ENCODE assay signal across 16 mouse cellular contexts in genomic region chr5:106455106-106455920, GRCm38 (mm10). TPM values are rescaled to one million over a fixed set of nuclear protein-coding genes. Genes with fewer than 3 reads are reported as not detected.
A peak's percentile ranks its signal among the peaks of the same experiment; 100 is the strongest.
DNase-seq lines count a peak whose midpoint lies in the region; ATAC-seq and TF ChIP-seq lines count a peak whose summit lies in the region.
"Had no signal": no experiment of that assay in that cellular context is flagged by ENCODE, and none has a peak within 500 bp of the region (broad histone marks: within the 10 kb centered on the region; RNA-seq: fewer than 3 reads in every experiment).

No protein-coding gene starts in this region.

- H3K4me2 ChIP-seq in hindbrain, embryonic 14.5 days (replicated peaks), result peak overlapping the region; percentile 11; the same call in 1 of the 2 replicates
- H3K4me2 ChIP-seq in midbrain, postnatal 0 days (ENCODE audit: low read depth, low read length, poor library complexity, severe bottlenecking), result peak overlapping the region; percentile 45

- no peak overlapping the region for H3K9ac ChIP-seq in hindbrain, embryonic 14.5 days
- H3K9ac ChIP-seq in midbrain, postnatal 0 days (replicated peaks; ENCODE audit: low read length, poor library complexity, severe bottlenecking), result no peak overlapping the region; the same call in 1 of the 2 replicates

- H3K4me3 ChIP-seq in cerebellum, adult 2 months (replicated peaks; ENCODE audit: insufficient read depth, low read depth, low read length), result peak overlapping the region; percentile 89
- H3K4me3 ChIP-seq in hindbrain, embryonic 14.5 days (replicated peaks; ENCODE audit: low read length), result peak overlapping the region; percentile 14
- H3K4me3 ChIP-seq in midbrain, postnatal 0 days (ENCODE audit: low read depth, low read length), result peak overlapping the region; percentile 25
- H3K4me3 ChIP-seq in layer of hippocampus, adult 2 months, result no peak overlapping the region
- H3K4me3 ChIP-seq: heart, adult 2 months had no signal

- TF ChIP-seq POLR2A in cerebellum, adult 2 months (IDR thresholded peaks at IDR 0.05; ENCODE audit: borderline replicate concordance, insufficient read depth, low read length), result no peak

- H3K36me3 ChIP-seq in hindbrain, embryonic 14.5 days (replicated peaks; ENCODE audit: control insufficient read depth, insufficient read depth), result no peaks in the 10 kb centered on the region
- no peaks in the 10 kb centered on the region for H3K36me3 ChIP-seq in midbrain, postnatal 0 days (ENCODE audit: insufficient read depth, low read length)

- no peak for TF ChIP-seq CTCF in cerebellum, adult 2 months (IDR thresholded peaks at IDR 0.05; ENCODE audit: borderline replicate concordance, insufficient read depth, low read depth, low read length)
- TF ChIP-seq CTCF in midbrain, postnatal 0 days (IDR thresholded peaks at IDR 0.05), result no peak
- TF ChIP-seq CTCF in layer of hippocampus, adult 2 months (conservative IDR thresholded peaks at IDR 0.05), result no peak

- H3K27me3 ChIP-seq in cerebellum, adult 2 months (ENCODE audit: control insufficient read depth, insufficient read depth, low read length), result no peaks in the 10 kb centered on the region
- peaks cover 87% of the 10 kb centered on the region for H3K27me3 ChIP-seq in hindbrain, embryonic 14.5 days (ENCODE audit: control insufficient read depth, insufficient read depth, low read length)
- peaks cover 27% of the 10 kb centered on the region for H3K27me3 ChIP-seq in midbrain, postnatal 0 days (ENCODE audit: insufficient read depth, low read length)

- H3K9me3 ChIP-seq in hindbrain, embryonic 14.5 days (ENCODE audit: control insufficient read depth, low read length), result no peaks in the 10 kb centered on the region
- H3K9me3 ChIP-seq in midbrain, postnatal 0 days (ENCODE audit: low read length), result no peaks in the 10 kb centered on the region

- no peak for ATAC-seq in hindbrain, embryonic 14.5 days (ENCODE audit: low FRiP score)
- ATAC-seq in midbrain, postnatal 0 days (ENCODE audit: low FRiP score), result no peak
- ATAC-seq in CD4-positive, CD25-positive, alpha-beta regulatory T cell, adult 4 months, result no peak
- ATAC-seq: lung, postnatal 0 days; Patski had no signal

- peak overlapping the region; percentile 97 for H3K27ac ChIP-seq in cerebellum, adult 2 months (ENCODE audit: insufficient read depth, low read length)
- peak overlapping the region; percentile 22; the same call in 1 of the 2 replicates for H3K27ac ChIP-seq in hindbrain, embryonic 14.5 days
- peak overlapping the region; percentile 43; the same call in 1 of the 2 replicates for H3K27ac ChIP-seq in midbrain, postnatal 0 days (ENCODE audit: low read depth, low read length)
- no peak overlapping the region for H3K27ac ChIP-seq in layer of hippocampus, adult 2 months
- H3K27ac ChIP-seq: heart, adult 2 months had no signal

- WGBS in cerebellum, adult 2 months, result 2% methylated on average over 17 of the region's 17 CpGs
- WGBS in hindbrain, embryonic 14.5 days, result 2% methylated on average over 17 of the region's 17 CpGs
- WGBS in midbrain, postnatal 0 days, result 8% methylated on average over 17 of the region's 17 CpGs

- H3K4me1 ChIP-seq in cerebellum, adult 2 months (ENCODE audit: control insufficient read depth, insufficient read depth, low read length), result peaks cover 3% of the 10 kb centered on the region; the same call in 1 of the 2 replicates
- peaks cover 4% of the 10 kb centered on the region; the same call in 1 of the 2 replicates for H3K4me1 ChIP-seq in hindbrain, embryonic 14.5 days (replicated peaks; ENCODE audit: control insufficient read depth, insufficient read depth, low read length)
- no peaks in the 10 kb centered on the region for H3K4me1 ChIP-seq in midbrain, postnatal 0 days (ENCODE audit: insufficient read depth, low read length)

- DNase-seq in cerebellum, adult 2 months, result peak; percentile 51 to 72
- peak; percentile 39 for DNase-seq in embryo, embryonic 9.5 days (ENCODE audit: extremely low spot score)
- DNase-seq in hindbrain, embryonic 14.5 days (ENCODE audit: low spot score), result no peak
- DNase-seq in midbrain, postnatal 0 days (ENCODE audit: low spot score), result no peak
- no peak for DNase-seq in thymus, postnatal 10 days (ENCODE audit: low spot score in 2 of 2)
- no peak for DNase-seq in left cerebral cortex, adult 8-10 months (ENCODE audit: low spot score in 2 of 2)
- DNase-seq in layer of hippocampus, adult 2 months (ENCODE audit: low spot score in 2 of 2), result no peak
- DNase-seq: adrenal gland, postnatal 10 days; heart, adult 2 months; liver; right cerebral cortex, adult 18-20 months; thymus, postnatal 36 days had no signal

RNA-seq across cellular contexts. Expression of gene Barhl2, which starts 2.7 kb away (rescaled TPM):
- polyA plus RNA-seq in cerebellum, adult 2 months (2012; rRNA removed), result 33.4 and 38.4 TPM in 2 replicates
- polyA plus RNA-seq in hindbrain, embryonic 14.5 days (2014; fragmentation: Nextera tagmentation; extraction: Ambion mirVana), result 1.1 and 2.3 TPM in 2 replicates
- total RNA-seq in midbrain, postnatal 0 days (2014; rRNA removed), result 27.6 and 28.0 TPM in 2 replicates
- 5.7 and 6.5 TPM in 2 replicates for polyA plus RNA-seq in midbrain, postnatal 0 days (2015; fragmentation: Nextera tagmentation; extraction: Ambion mirVana)
- polyA plus RNA-seq in CD4-positive, CD25-positive, alpha-beta regulatory T cell, adult 4 months (2017; shearing (Covaris generic)), result not detected
- total RNA-seq in left cerebral cortex, adult 8-10 months (2022), result 1 to 10 TPM in 2 of 4 experiments, under 1 TPM in 2; 0.55 to 1.2 (median 0.94) TPM
- total RNA-seq in layer of hippocampus, adult 2 months (2021), result not detected
- total RNA-seq: adrenal gland, postnatal 10 days; common myeloid progenitor, adult 5-6 weeks; heart, adult 2 months had no signal
- polyA plus RNA-seq: heart, adult 2 months; lung, postnatal 0 days; Patski had no signal

Comparison
In these comparisons a context has a peak if more than half of its experiments do, and no peak if none do; other contexts are left out.
1. DNase-seq: peak in cerebellum, adult 2 months (2 of 2) and embryo, embryonic 9.5 days (single experiment); none in hindbrain, embryonic 14.5 days (single experiment), midbrain, postnatal 0 days (single experiment), thymus, postnatal 10 days (0 of 2), left cerebral cortex, adult 8-10 months (0 of 2) and layer of hippocampus, adult 2 months (0 of 2).